Mouse (Mus musculus) brain, embryonic 14.5 days (tissue): ENCODE measurements around the gene Lamtor4. TPM values are rescaled to one million over a fixed set of nuclear protein-coding genes. Genes with fewer than 3 reads are reported as not detected.

Experiments
- DNase-seq: peaks from one replicate; pipeline ENCODE4 v3.0.0-alpha.2; 2011; ENCODE audit warnings: low read depth
- CTCF ChIP-seq: fragments of 200-500 bp; IDR thresholded peaks from 2 replicates; pipeline ENCODE4 v1.5.1; 2012; ENCODE audit warnings: inconsistent platforms, mild to moderate bottlenecking, moderate library complexity, borderline replicate concordance; ENCODE audit not compliant: insufficient read depth, insufficient read length; ENCODE audit errors: extremely low read depth
- POLR2A ChIP-seq: fragments of 200-500 bp; IDR thresholded peaks from 2 replicates; pipeline ENCODE4 v1.6.1; 2012; ENCODE audit warnings: mild to moderate bottlenecking, inconsistent platforms, borderline replicate concordance; ENCODE audit not compliant: poor library complexity, insufficient read depth, insufficient read length, severe bottlenecking; ENCODE audit errors: extremely low read depth
- polyA plus RNA-seq: library from polyadenylated mRNA; depleted of rRNA; stranded (reverse); fragments of >200 nt; gene quantifications from 2 replicates; pipeline ENCODE4 v1.2.3, GENCODE M21; 2012

Lamtor4 gene
- polyA plus RNA-seq, 1 experiment: 120 TPM

GRCm38 (mm10) chr5:138241511-138241910, 13.8 kb upstream of the Lamtor4 start:
- TF ChIP-seq POLR2A: no peak
- TF ChIP-seq CTCF: no peak
- DNase-seq: no peak

DNA sequence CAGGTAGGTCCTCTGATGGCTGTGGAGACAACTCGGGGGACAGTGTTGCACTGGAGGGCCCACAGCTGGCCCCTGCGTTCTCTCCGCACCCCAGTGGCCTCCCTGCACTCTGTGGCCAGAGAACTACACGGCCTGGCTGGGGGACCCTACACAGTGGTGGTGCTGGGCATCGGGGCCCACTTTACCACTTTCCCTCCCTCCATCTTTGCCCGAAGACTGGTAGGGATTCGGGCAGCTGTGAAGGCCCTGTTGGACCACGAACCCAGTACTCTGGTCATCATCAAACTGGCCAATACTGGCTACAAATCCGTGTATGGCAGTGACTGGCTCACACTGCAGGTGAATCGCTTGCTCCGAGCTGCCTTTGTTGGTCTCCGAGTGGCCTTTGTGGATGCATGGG, 4.1 kb upstream of the Lamtor4 start:
- TF ChIP-seq POLR2A (no peak), CTCF (no peak)
- no peak for DNase-seq

- TF ChIP-seq CTCF (no peak), POLR2A (no peak)
- no peak for DNase-seq
These were observed 2.2 kb upstream of the Lamtor4 start for GRCm38 (mm10) chr5:138253061-138253460.

DNA sequence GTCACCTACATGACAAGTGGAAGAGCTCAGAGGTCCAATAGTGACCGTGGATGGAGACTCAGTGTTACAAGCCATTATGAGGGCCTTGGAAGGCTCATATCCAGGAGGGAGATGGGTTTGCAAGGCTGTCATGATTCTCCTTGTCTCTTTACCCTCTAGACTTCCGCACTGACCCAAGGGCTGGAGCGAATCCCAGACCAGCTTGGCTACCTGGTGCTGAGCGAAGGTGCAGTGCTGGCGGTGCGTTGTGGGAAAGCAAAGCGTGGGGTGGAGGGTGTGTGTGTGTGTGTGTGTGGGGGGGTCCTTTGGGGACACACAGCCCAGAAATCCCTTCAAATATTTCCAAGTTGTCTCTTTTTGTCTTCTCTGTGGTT, 799 bp downstream of the Lamtor4 start:
- TF ChIP-seq CTCF (no peak), POLR2A (no peak)
- DNase-seq: no peak

GRCm38 (mm10) chr5:138256966-138257584, 1.8 kb downstream of the Lamtor4 start:
- TF ChIP-seq POLR2A (no peak), CTCF (no peak)
- no peak for DNase-seq

- DNase-seq: no peak
- TF ChIP-seq CTCF: no peak
- no peak for TF ChIP-seq POLR2A
These were observed 2.3 kb downstream of the Lamtor4 start for GRCm38 (mm10) chr5:138257585-138257978.

- no peak for DNase-seq
These were observed 2.8 kb downstream of the Lamtor4 start for GRCm38 (mm10) chr5:138258078-138258477.

DNA sequence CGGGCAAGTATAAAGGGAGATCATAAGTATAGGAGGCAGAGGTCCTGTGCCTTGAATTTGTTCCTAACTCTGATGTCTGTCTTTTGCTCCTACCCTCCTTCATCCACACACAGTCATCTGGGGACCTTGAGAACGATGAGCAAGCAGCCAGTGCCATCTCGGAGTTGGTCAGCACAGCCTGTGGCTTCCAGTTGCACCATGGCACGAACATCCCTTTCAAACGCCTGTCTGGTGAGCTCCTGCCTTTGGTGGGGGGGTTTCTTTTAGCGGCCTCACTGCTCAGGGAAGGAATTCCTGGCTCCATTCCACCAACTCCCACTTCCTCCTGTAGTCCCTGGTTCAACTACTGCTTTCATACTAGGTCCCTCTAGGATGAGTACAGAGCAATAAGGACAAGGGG, 3.3 kb downstream of the Lamtor4 start:
- TF ChIP-seq POLR2A (no peak), CTCF (no peak)
- DNase-seq: no peak

More at GRCm38 (mm10) chr5:138258078-138258477, 2.8 kb downstream of the Lamtor4 start:
- no peak for TF ChIP-seq CTCF
- no peak for TF ChIP-seq POLR2A

- TF ChIP-seq POLR2A (no peak), CTCF (no peak)
- no peak for DNase-seq
These were observed 3.7 kb downstream of the Lamtor4 start for GRCm38 (mm10) chr5:138258993-138259392.

- DNase-seq: no peak
- TF ChIP-seq CTCF (no peak), POLR2A (no peak)
These were observed 4.8 kb downstream of the Lamtor4 start for GRCm38 (mm10) chr5:138260051-138260450.

DNA sequence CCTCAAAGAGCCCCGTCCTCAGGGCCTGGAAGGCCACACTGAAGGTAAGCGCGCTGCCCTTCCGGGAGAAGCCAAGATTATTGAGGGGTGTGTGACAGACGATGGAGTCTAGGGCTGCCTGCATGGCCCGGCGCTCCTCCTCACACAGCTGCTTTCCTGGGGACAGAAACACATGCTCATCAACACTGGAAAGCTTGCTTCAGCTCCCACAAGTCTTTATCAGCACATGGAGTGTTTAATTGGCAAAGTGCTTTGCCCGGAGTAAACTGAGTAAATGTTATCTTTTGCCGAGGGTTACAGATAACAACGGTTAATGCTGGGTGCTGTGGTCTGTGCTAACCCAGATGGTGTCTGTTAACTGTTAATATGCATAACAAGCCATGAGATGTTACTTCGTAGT, 5.6 kb downstream of the Lamtor4 start:
- TF ChIP-seq CTCF (no peak), POLR2A (no peak)
- no peak for DNase-seq

GRCm38 (mm10) chr5:138262001-138262400, 6.7 kb downstream of the Lamtor4 start:
- no peak for DNase-seq
- no peak for TF ChIP-seq CTCF
- no peak for TF ChIP-seq POLR2A

- no peak for DNase-seq
These were observed 7.4 kb downstream of the Lamtor4 start for GRCm38 (mm10) chr5:138262582-138263240.

More at GRCm38 (mm10) chr5:138262582-138263240, 7.4 kb downstream of the Lamtor4 start:
- TF ChIP-seq POLR2A: no peak
- TF ChIP-seq CTCF: no peak
